ENCODE assay signal across 11 mouse cellular contexts in the genomic region with DNA sequence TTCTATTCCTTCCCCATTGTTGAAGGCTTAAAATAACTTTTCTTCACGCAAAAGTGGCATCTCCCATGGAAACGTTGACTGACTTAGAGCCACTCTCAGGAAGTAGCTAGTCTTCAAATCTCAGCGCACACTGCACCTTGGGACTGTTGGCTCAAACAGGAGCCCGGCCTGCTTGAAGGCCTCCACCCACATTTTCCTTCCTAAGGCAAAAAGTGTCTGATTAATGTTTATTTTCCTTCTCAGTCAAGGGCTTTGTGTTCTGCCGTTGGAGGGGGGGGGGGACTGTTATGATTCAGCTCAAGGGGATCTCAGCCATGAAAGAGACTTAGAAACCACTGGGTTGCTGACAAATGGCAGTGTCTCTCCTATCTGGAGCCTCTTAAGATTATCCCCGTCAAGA. TPM values are rescaled to one million over a fixed set of nuclear protein-coding genes. Genes with fewer than 3 reads are reported as not detected.
A peak's percentile ranks its signal among the peaks of the same experiment; 100 is the strongest.
DNase-seq lines count a peak whose midpoint lies in the region; ATAC-seq lines count a peak whose summit lies in the region.
"Had no signal": no experiment of that assay in that cellular context is flagged by ENCODE, and none has a peak within 500 bp of the region (broad histone marks: within the 10 kb centered on the region; RNA-seq: fewer than 3 reads in every experiment).

No protein-coding gene starts in this region.

- no peak overlapping the region for H3K4me2 ChIP-seq in embryonic facial prominence, embryonic 14.5 days (ENCODE audit: low read depth, low read length)
- H3K4me2 ChIP-seq in forebrain, embryonic 16.5 days (ENCODE audit: low read length) = no peak overlapping the region

- H3K27ac ChIP-seq in embryonic facial prominence, embryonic 14.5 days (replicated peaks; ENCODE audit: low read depth, low read length) = no peak overlapping the region
- H3K27ac ChIP-seq in forebrain, embryonic 16.5 days (ENCODE audit: low read length) = no peak overlapping the region

- H3K9me3 ChIP-seq in embryonic facial prominence, embryonic 14.5 days (ENCODE audit: control insufficient read depth, low read length) = no peaks in the 10 kb centered on the region
- no peaks in the 10 kb centered on the region for H3K9me3 ChIP-seq in forebrain, embryonic 16.5 days (ENCODE audit: control insufficient read depth, low read length)

- 0 out of 2 replicates have a peak, but pooled peaks cover 23% of the 10 kb centered on the region for H3K4me1 ChIP-seq in embryonic facial prominence, embryonic 14.5 days (ENCODE audit: control insufficient read depth, insufficient read depth, low read length)
- peaks cover 13% of the 10 kb centered on the region for H3K4me1 ChIP-seq in forebrain, embryonic 16.5 days (replicated peaks; ENCODE audit: control insufficient read depth, insufficient read depth, low read length)

- no peaks in the 10 kb centered on the region for H3K27me3 ChIP-seq in embryonic facial prominence, embryonic 14.5 days (replicated peaks; ENCODE audit: control insufficient read depth, insufficient read depth, low read length)
- H3K27me3 ChIP-seq in forebrain, embryonic 16.5 days (replicated peaks; ENCODE audit: control insufficient read depth, insufficient read depth, low read length) = no peaks in the 10 kb centered on the region

- no peaks in the 10 kb centered on the region for H3K36me3 ChIP-seq in embryonic facial prominence, embryonic 14.5 days (ENCODE audit: control insufficient read depth, insufficient read depth, low read length)
- no peaks in the 10 kb centered on the region for H3K36me3 ChIP-seq in forebrain, embryonic 16.5 days (ENCODE audit: control insufficient read depth, insufficient read depth)

- H3K9ac ChIP-seq in embryonic facial prominence, embryonic 14.5 days (ENCODE audit: low read depth, low read length) = no peak overlapping the region
- H3K9ac ChIP-seq in forebrain, embryonic 16.5 days (replicated peaks; ENCODE audit: low read depth, low read length) = no peak overlapping the region

- intact Hi-C loops in heart, postnatal 25 days (cut with DNase I) = no loop called here

- peak; percentile 95 for DNase-seq in heart, adult 11 months
- no peak for DNase-seq in heart, postnatal 25 days (ENCODE audit: low spot score)
- peak; percentile 25 for DNase-seq in 3134 (ENCODE audit: extremely low read depth, insufficient read length, low spot score)
- DNase-seq in embryonic facial prominence, embryonic 14.5 days (ENCODE audit: low spot score) = peak; percentile 57
- DNase-seq in kidney, postnatal 14 days = peak; percentile 48
- DNase-seq in retina, postnatal 1 day = no peak
- DNase-seq in B cell, adult 2 months = no peak
- DNase-seq: left cerebral cortex, postnatal 4 days had no signal

- ATAC-seq in embryonic facial prominence, embryonic 14.5 days (ENCODE audit: low read depth) = no peak
- no peak for ATAC-seq in forebrain, embryonic 16.5 days
- ATAC-seq: CD4-positive, CD25-positive, alpha-beta regulatory T cell, adult 4 months had no signal

- WGBS in embryonic facial prominence, embryonic 14.5 days = 41% methylated on average over 6 of the region's 6 CpGs
- 61% methylated on average over 6 of the region's 6 CpGs for WGBS in forebrain, embryonic 16.5 days

- no peak overlapping the region for H3K4me3 ChIP-seq in embryonic facial prominence, embryonic 14.5 days (ENCODE audit: low read depth, low read length)
- no peak overlapping the region for H3K4me3 ChIP-seq in forebrain, embryonic 16.5 days (replicated peaks; ENCODE audit: low read length)
- H3K4me3 ChIP-seq: megakaryocyte, embryonic 14.5 days had no signal

RNA-seq across cellular contexts. Expression of a gene that starts 56.5 kb away (rescaled TPM):
- 10 to 100 TPM in 1 of 2 experiments, 1 to 10 TPM in 1; 3.4 to 23.9 TPM for total RNA-seq in heart, postnatal 25 days (2021)
- polyA plus RNA-seq in embryonic facial prominence, embryonic 14.5 days (2014; fragmentation: Nextera tagmentation; extraction: Ambion mirVana) = 8.5 and 9.6 TPM in 2 replicates
- polyA plus RNA-seq in forebrain, embryonic 16.5 days (2015; fragmentation: Nextera tagmentation; extraction: Ambion mirVana) = 15.6 and 18.4 TPM in 2 replicates

Comparison
In these comparisons a context has a peak if more than half of its experiments do, and no peak if none do; other contexts are left out.
1. DNase-seq: peak in heart, adult 11 months (single experiment), 3134 (single experiment), embryonic facial prominence, embryonic 14.5 days (single experiment) and kidney, postnatal 14 days (single experiment); none in heart, postnatal 25 days (single experiment), retina, postnatal 1 day (single experiment) and B cell, adult 2 months (0 of 2).